Mouse (Mus musculus): ENCODE measurements around the gene Mob2.

Gene Mob2

GRCm38 (mm10) chr7:142025926-142026325, 34.9 kb downstream of the Mob2 start:
- peak; percentile 30 for DNase-seq (ENCODE audit: low read depth, low spot score)

DNA sequence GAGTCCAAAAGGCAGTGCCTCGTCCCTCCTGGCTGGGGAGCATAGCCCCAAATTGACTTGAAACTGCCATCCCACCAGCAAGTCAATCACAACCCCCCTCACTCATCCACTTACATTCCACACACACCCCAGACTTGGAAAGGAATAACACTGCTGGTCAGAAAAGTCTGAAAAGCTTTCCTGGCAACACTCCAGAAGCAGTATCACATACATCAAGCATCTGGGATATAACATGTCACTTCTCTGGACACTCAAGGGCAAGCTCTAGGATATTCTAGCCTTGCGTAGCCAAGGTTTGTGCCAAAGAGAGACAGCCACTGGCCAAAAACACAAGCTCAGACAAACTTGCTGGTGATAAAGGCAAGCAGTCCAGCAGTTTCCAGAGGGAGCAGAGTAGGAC, 35.7 kb downstream of the Mob2 start:
- no peak for DNase-seq (ENCODE audit: low read depth, low spot score)

DNA sequence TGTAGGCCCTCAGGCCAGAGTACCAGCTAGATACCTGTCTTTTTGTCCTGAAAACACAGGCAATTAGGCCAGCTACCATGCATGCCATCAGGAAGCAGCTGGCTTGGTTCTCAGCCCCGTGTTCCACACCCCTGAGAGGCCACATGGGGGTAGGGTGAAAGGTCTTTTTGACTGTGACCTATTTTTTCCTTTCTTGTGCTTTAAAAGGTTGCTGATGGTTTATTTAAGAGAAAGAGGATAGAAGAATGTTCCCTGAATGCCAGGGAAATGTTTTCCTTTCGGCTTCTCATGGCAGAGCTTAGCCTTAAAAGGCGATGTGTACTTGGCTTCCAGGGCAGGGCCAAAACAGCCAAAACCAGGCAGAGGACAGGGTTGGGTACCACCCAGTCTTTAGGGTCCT, 40.0 kb downstream of the Mob2 start:
- no peak for DNase-seq (ENCODE audit: low read depth, low spot score)

DNA sequence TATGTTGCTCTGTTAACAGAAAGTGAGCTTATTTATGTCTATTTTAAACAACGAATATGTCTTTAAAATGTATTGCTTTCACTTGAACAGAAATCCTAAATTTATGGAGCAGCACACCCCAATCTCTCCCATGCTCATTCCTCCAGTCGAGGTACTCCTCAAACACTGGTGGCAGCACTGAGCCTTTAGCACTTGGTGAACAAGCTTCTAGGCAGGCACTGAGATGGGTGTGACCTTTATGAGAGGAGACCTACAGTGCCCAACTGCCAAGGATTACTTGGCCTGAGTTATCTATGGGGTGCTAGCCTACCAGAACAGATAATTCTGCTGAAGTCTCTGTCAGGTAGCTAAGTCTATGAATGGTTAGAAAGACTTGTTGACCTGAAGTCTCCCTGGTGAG, 41.2 kb downstream of the Mob2 start:
- peak; percentile 16 for DNase-seq (ENCODE audit: low read depth, low spot score)

GRCm38 (mm10) chr7:142016562-142016961, 44.3 kb downstream of the Mob2 start:
- DNase-seq (ENCODE audit: low read depth, low spot score) = peak; percentile 66

DNA sequence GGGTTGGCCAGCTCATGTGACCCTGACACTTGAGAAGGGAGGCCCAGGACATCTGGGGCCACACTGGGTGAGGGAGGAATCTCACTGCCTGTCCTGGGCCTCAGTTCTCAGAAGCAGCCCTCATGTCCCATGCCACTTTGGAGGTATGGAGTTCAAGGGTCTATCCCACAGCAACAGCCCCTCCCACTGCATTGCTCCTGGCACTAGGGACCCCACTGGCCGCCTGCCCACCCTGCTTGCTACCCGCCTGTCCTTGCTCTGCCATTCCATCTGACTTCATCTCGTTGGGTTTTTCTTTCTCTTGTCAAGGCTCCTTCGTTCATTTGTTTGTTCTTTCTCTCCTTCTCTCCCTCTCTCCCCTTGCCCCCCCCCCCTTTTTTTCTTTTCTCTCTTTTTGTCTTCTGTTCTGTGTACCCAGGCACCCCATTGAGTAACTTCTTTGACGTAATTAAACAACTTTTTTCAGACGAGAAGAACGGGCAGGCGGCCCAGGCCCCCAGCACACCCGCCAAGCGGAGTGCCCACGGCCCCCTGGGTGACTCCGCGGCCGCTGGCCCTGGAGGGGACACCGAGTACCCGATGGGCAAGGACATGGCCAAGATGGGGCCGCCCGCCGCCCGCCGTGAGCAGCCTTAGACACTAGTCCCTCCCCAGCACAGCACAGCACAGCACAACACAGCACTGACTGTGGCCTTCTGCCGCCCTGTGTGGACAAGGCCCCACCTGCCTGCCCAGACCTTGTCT, 59.1 kb downstream of the Mob2 start:
- no peak for DNase-seq (ENCODE audit: low read depth, low spot score)

GRCm38 (mm10) chr7:142000661-142001060, 60.2 kb downstream of the Mob2 start:
- DNase-seq (ENCODE audit: low read depth, low spot score) = no peak

DNA sequence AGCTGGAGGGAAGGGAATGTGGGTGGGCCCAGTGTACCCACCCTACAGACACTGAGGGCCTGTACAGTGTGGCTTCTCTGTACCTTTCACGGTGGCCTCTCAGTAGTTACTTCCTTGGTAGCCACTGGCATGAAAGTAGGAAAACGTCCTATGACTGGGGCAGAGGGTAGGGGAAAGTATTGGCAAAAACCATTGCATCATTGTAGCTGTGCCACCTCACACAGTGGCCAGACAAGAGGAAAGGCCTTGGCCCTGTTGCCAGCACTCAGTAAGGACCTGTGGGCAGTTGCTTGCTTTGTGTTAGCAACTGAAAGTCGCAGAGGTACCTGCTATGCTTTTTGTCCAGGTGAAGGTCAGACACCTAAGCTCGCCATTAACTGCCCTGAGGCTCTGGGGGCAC, 66.7 kb downstream of the Mob2 start:
- no peak for DNase-seq (ENCODE audit: low read depth, low spot score)

GRCm38 (mm10) chr7:141991183-141991582, 69.7 kb downstream of the Mob2 start:
- no peak for DNase-seq (ENCODE audit: low read depth, low spot score)

DNA sequence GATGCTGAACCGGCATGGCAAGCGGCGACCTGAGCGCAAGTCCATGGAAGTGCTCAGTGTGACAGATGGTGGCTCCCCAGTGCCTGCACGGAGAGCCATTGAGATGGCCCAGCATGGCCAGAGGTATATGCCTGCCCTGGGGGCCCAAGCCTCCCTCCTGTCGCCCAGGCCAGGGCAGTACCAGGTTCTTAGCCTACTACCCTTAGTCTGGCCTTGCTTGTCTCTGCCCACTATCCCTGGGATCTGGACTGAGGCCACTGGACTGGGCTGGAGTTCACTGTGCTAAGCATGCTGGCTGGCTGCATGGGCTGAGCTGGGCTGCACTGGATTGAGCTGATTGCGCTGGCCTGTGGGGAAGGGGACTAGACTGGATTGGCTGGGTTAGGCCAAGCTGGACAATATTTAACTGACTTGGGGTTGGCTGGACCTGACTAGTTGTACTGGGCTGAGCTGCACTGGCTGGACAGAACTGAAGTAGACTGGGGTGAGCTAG, 72.5 kb downstream of the Mob2 start:
- no peak for DNase-seq (ENCODE audit: low read depth, low spot score)

DNA sequence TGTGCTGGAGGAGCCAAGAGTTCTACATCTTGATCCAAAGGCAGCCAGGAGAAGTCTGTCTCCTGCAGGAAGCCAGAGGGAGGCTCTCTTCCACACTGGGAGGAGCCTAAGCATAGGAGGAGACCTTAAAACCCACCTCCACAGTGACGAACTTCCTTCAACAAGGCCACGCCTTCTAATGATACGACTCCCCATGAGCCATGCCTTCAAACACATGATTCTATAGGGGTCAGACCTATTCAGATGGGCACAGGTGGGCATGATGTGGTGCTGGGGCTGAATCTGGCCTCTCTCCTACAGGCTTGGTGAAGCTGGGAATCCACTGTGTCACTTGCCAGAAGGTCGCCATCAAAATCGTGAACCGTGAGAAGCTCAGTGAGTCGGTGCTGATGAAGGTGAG, 79.6 kb downstream of the Mob2 start:
- no peak for DNase-seq (ENCODE audit: low read depth, low spot score)

GRCm38 (mm10) chr7:141979247-141979646, 81.6 kb downstream of the Mob2 start:
- no peak for DNase-seq (ENCODE audit: low read depth, low spot score)

DNA sequence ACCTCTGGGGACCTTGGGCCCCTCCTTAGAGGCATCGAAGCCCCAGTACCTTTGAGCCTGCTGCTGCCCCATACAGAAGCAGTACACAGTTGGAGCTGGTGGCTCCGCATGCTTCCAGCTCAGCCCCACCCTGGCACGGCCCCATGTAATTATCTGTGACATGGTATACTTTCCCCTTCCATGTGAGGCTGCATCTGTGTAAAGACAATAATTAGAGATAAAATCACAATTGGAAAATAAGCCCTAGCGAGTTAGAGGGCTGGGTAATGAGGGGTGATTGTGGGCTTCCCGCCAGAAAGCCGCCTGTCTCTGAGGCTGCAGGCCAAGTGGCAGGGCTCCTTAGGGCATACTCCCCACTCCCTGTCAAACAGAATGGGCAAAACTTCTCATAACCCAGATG, 82.9 kb downstream of the Mob2 start:
- DNase-seq (ENCODE audit: low read depth, low spot score) = no peak

DNA sequence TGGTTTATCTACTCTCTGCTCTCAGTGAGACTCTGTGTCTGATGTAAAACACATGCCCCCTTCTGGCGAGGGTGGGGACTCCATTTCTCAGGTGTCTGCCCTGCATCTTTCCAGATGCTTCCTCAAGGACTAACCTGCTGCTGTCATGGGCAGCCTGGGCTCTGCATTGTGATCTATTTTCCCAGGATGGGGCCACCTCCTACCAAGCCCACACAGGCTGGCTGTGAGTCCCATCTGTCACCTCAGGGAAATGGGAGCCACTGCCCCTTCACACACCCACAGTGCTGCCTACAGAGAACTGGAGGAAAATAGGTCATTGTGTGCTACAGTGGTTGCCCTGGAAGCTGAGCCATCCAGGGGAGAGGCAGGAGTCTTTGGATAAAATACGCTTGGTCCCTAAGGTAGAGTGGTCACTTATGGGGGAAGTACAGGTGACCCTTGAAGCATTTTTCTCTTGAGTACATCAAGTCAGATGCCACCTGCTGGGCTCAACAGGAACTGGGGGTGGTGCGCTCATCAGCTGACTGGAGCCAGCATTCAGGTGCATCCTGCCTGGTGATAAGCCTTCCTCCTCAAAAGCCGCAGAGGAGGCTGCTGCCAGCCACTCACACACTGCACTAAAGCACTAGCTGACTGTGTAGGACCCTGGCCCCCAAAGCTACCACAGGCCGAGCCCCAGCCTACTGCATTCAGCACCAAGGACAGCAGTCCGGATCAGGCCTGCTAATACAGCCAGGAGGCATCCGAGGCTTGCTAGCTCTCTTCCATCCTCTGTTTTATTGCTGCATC, 87.8 kb downstream of the Mob2 start:
- peak; percentile 54 for DNase-seq (ENCODE audit: low read depth, low spot score)

GRCm38 (mm10) chr7:141966281-141966680, 94.6 kb downstream of the Mob2 start:
- no peak for DNase-seq (ENCODE audit: low read depth, low spot score)

DNA sequence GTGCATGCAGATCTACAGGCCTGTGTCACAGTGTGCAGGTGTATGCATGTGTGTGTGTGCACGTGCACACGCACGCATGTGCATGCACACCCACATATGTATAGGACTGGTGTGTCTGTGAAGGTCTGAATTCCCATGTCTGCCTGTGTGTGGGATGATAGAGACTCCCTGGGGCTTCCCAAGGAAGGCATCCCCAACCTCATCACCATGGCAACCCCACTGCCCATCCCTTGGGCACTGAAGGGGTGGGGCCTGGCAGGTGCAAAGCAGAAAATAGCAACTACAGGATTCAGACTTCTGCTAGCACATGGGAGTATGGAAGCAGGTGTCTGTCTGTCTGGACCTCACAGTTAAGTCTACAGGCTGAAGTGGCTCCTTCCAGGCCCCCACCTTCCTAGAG, 98.3 kb downstream of the Mob2 start:
- no peak for DNase-seq (ENCODE audit: low read depth, low spot score)

DNA sequence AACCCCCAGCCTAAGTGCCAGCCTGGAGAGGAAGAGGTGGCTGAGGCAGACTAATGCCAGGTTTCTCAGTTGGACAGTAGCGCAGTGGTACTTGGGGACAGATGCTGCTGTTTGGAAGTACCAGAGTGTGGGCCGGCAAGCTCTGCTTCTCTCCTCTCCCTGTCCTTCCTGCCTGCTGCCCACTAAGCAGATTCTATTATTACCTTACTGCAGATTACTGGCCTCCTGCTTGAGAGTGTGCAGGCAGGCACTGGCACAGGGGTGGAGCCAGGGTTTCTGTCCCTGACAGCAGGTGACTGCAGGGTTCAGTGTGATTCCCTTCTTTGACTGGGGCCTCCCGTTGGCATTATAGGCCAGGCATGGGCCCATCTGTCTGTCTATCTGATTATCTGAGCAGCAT, 99.4 kb downstream of the Mob2 start:
- DNase-seq (ENCODE audit: low read depth, low spot score) = no peak

DNA sequence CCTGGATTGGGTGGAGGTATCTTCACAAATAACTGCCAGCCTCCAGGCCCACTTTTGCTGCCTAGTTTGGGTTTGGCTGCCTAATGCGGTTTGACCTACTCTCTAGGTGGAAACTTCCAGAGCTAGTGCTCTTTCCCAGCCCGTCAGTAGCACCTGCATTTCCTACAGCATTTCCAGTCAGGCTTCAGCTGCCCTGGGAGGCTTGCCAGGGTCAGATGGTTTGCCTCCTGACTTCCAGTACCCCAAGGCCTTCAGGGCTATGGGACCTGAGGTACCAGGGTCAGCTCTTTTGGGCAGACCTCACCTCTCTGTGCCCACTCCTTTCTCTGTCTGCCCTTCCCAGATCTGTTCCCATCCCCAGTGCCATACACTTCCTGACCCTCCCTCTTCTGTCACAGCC, 99.9 kb downstream of the Mob2 start:
- DNase-seq (ENCODE audit: low read depth, low spot score) = no peak

DNA sequence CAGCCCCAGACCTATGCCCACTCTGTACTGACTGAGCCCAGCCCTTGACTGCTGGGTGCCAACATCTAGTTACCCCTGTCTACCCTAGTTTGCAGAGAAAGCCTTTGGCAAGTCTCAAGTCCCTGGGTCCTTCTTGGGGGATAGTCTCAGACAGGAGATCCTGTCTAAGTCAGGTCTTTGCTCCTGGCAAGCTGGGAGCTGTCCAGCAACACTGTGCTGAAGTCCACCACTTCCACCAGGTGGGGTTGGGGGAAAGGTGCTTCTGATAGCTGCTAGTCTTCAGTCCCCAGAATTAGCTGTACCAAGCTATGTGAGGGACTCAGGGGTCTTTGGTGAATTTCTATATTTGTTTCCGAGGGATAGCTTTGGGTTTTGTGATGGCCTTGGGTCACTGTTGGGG, 101.7 kb downstream of the Mob2 start:
- peak; percentile 37 for DNase-seq (ENCODE audit: low read depth, low spot score)

All from ZHBTc4 (cell line).